Mouse (Mus musculus) heart, adult 2 months (tissue): ENCODE data around the gene Mrpl4.

ENCODE experiments used
- CTCF ChIP-seq: fragments of 200-600 bp; IDR thresholded peaks from 2 replicates; pipeline ENCODE4 v1.8.1; 2022; ENCODE audit warnings: antibody characterized with exemption, mild to moderate bottlenecking, moderate library complexity
- POLR2A ChIP-seq: fragments of 200-500 bp; IDR thresholded peaks from 2 replicates; pipeline ENCODE4 v1.6.1; 2011; ENCODE audit warnings: mild to moderate bottlenecking, low read depth, low read length, control low read depth; ENCODE audit not compliant: insufficient read depth

DNA sequence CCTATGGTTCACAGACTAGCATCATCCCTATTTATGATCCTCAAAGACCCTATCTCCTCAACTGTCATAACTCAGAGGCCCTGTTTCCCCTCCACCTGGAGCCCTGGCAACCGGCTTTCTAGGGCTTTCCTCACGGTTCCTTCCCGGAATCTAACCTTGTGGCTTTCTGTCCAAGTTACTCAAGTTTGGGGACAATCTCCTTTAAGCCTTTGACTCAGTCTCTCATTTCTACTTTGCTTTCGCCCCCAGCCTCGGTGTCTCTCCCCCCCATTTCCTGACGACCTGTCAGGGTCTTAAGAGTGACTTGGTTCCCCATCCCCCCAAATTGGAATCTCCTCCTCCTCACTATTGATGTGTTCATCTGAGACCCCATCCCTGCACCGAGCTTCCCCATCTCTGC is 30.0 kb downstream of the Mrpl4 start:
- no peak for TF ChIP-seq POLR2A
- no peak for TF ChIP-seq CTCF
